Mouse (Mus musculus) urinary bladder, postnatal 36 days (tissue): ENCODE data around the gene Bbs9.
A peak's percentile ranks its signal among the peaks of the same experiment; 100 is the strongest.

ENCODE experiments used
- DNase-seq, 2 experiments: peaks; one replicate each; pipeline ENCODE4 v3.0.0; 2022; ENCODE audit warnings: low spot score in 2 of 2, mixed read lengths in 1 of 2

The Bbs9 gene

DNA sequence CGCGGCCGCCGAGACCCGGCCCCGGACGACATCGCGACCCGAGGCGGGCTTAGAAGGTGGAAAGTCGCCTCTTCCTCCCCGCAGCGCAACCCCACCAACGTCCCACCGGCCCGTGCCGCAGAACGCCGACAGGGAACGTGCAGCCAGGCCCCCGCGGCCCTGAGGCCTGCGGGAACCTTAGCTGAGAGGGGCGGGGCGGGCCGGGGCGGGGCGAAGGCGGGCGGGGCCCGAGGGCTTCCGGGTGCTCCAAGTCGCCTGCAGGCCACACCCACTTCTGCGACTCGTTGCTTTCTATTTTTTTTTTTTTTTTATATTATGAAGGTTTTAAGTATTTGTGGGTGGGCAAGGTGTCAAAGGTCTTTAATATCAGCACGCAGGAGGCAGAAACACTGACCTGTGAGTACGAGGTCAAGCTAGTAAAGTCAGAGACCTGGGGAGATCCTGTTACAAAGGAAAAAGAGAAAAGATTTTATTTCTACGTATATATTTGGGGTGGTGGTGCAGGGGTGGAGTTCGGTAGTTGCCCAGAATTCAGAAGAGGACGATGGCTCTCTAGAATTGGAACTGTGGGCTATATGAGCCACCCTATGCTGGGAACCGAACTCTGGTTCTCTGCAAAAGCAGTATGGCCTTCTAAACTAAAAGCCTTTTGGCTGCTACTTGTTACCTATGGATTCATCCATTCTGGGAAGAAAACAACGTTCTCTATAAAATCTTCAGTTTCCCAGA, 7.2 kb upstream of the Bbs9 start:
- DNase-seq, result peak; percentile 11 to 51

DNA sequence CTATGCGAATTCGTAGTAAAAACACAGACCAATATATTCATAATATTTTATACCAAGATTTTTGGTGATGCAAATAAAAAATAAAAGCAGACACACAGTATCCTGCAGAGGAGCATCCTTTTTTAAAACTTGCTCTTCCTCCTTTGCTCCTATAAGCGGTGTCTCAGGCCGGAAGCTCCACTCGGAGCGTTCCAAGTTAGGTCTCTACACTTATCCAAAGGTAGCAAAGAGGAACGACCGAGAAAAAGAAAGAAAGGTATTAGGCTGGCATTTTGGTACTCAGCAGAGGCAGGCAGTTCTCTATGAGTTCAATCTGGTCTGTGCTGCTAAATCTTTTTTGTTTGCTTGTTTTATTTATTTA, 6.6 kb upstream of the Bbs9 start:
- no peak for DNase-seq

DNA sequence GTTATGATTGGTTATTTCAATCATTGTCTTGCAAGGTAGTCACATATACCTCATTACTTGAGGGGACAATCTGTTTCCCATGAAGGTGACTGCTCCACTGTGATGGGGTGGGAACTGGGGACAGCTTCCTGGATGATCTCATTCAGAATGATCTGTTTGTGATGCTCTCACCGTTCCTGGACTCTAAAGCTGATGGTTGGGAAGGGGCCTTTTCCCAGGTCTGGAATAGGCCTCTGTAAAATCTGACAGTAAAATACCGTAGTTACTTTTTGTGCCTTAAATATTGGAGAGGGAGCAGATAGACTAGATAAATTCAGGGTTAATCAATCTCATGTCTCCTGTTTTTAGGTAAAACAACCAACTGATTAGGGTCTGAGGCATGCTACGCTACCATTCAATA, 5.9 kb upstream of the Bbs9 start, which contains the start of gene Rp9:
Gene Rp9, minus strand, starts transcription at position 101 of the 400 bp plus-strand sequence.
- no peak for DNase-seq

DNA sequence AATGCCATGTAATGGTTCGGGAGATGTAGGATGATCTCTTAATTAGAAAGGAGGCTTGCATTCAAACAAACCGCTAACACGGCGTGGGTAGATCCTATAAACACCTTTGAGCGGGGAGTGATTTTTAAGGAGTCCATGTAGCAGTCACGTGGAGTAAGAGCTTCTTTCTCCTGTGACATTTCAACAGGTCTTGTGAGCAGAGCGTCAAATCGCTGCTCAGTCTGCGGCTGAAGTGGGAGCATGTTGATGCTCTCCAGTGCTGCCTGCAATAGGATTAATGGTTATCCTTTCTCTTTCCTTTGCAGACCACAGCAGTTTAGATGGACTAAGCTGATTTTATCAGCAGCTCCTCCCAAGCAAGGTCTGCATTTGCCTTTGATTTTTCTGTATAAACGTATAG, 750 bp downstream of the Bbs9 start:
- no peak for DNase-seq

DNA sequence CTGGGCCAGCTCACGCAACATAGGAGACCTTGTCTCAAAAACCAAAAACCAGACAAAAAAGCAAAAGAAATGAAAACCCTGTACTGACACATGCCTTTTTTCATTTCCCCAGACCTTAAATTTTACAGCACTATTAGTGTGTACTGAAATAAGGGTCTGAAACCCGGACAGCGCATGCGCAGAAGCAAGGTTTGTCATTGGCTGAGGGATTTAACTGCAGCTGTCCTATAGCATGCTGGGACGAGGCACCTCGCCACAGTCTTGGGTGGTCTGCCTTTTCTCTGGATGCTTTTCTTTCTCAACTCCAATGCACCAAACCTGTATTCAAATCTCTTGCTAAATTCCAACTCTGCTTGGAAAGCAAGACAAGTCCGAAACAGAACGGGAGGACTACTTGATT, 3.4 kb downstream of the Bbs9 start:
- DNase-seq, result no peak

DNA sequence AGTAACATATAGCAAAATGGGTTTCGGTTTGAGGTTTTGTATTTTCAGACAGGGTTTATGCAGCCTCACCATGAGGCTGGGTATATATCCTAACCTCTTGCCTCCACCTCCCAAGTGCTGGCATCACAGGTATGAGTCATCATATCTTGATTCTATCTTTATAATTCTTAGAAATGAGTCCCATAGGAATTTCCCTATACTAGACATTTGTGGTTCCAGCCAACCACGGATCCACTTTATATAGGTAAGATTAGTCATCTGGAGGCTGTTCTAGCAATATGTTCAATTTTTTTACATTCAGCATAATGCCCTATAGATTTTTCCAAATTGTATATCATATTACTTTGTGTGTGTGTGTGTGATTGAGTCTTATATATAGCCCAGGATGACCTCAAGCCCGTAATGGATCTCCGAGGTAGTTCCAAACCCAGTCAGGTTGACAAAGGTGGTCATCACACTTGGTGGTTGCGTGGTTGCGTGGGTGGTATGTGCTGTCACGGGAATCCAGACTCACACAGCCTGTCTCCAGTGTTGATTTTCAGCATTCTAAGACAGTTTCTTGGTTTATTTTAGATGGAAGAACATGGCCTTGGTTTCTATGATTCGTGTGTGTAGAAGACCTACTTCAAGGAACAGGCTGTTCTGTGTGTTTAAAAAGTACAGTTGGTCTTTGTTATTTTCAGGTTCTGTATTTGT, 8.5 kb downstream of the Bbs9 start:
- no peak for DNase-seq

DNA sequence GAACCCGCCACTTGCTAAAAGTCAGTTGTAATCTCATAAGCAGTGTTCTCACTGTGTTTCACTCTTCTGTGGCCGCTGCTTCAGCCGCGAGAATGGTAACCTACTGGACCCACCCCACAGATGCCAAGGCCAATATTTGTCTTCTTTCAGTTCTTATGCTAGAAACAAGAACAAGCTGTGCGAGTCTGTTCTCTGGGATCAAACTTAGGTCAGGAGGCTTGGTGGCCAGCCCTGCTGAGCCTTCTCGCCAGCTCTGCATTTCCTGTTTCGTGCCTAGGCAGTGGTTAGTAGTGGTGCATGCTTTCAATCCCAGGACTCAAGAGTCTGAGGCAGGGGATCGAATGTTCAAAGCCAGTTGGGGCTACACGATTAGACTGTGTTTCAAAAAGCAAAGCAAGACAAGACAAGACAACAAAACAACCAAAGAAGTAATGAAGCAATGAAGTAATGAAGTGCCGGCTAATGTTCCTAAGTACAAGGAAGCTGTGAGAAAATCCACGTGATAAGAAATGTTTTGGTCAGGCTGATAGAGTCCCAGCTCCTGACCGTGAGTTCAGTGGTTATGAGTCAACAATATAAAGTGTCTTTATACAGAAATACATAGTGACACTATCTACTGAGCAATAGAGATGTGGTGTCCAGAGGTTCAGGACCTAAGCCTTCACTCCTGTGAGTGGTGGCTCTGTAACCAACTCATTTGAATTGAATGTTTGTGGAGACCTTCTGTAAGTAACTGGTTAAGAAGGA, 9.2 kb downstream of the Bbs9 start:
- DNase-seq, result peak; percentile 21 to 30

DNA sequence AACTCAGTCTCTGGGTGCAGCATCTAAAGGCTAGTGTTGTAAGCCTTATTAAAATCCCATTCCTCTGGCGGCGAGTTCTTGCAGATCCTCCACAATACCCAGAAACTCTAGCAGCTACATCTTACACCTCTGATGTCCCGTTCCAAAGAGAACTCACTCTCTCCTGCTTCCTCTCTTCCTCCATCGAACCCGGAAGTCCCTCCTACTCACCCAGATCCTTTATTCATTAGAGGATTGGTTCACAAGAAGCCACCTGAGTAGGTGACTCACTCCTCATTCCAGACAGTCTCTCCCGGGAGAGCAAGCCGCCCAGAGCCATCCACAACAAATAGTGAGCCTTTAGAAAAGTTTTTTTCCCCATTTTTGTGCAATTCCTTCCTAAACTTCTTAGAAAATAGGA, 10.7 kb downstream of the Bbs9 start:
- no peak for DNase-seq

DNA sequence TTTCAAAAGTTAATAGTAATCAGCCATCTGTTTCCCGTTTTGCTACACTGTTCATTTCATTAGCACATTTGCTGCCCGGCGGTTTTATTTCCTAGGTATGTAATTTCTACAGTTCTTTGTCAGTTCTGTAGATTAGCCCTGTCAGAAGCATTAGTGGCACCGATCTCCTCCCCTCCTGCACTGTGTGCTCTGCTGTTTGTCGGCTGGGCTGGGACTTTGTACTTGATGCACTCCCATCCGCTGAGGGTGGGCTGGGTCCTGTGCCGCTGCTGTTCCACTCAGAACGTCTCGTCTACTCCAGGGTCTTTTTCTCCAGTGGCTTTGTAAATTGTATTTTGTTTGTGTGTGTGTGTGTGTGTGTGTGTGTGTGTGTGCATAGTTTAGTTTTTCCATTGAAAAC, 13.4 kb downstream of the Bbs9 start:
- no peak for DNase-seq

DNA sequence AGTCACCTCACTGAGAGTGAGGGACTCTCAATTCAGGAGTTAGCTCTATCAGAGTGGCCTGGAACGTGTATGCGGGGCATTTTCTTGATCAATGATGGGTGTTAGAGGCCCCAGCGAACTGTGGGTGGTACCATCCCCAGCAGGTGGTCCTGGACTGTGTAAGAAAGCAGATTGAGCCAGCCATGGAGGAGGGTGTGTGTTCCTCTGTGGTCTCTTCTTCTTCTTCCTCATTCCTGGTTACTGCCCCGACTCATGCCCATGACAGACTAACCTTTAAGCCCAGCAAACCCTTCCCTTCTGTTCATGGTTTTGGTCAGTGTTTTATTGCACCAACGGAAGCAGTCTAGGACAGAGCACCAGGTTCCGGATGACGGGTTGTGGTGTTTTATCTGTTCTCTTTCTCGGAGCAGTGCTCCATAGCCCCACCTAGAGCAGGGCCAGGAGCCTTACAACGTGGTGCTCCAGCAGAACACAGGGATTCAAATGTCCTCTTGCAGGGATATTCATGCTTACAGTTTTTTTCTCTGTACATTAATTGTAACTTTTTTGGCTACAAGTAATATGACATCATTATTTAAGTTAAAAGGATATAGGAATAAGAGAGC, 18.8 kb downstream of the Bbs9 start:
- no peak for DNase-seq

DNA sequence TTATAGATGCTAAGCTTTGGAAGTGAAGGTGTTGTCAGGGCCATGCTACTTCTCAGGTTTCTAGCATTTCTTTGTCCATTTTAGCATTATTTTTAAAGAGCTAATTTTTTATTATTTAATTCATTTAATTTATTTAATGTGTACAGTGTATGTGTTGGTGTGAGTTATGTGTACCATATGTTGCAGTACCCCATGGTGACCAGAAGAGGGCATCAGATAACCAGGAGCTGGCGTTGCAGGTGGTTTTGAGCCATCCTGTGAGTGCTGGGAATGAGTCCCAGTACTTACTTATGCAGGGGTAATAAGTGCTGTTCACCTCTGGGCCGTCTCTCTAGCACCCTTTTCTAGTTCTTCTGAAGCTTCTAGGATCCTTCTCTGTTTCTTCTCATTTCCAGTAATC, 19.6 kb downstream of the Bbs9 start:
- DNase-seq, result no peak

DNA sequence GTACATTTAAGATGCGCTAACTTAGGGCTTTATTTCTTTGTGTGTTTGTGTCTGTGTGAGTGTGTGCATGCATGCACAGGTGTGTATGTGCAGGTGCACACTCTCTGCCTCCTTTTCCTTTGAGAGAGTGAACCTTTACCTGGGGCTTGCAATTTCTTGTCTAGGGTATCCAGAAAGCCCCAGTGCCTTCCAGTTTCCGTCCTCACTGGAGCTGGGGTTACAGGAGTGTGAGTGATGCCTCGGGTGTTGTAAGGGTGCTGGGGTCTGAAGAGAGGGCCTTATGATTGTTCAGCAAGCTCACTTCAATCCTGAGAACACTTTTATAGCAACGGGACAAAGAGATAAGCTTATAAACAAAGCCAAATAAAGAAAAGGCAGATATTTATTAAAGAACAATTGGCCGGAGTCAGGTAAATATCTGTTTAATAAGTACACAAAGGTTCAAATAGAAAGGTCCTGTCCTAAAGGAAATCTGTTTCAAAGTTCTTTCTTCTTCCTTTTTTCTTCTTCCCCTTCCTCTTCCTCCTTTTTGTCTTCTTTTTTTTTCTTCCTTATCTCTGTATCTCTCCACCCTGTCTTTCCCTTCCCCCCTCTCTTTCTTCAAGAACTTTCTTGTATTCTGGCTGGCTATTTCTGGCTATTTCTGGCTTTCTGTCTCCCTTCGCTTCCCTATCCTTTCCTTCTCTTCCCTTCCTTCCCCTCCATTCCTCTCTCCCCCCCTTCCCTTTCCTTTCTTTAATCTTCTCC, 21.7 kb downstream of the Bbs9 start:
- no peak for DNase-seq

DNA sequence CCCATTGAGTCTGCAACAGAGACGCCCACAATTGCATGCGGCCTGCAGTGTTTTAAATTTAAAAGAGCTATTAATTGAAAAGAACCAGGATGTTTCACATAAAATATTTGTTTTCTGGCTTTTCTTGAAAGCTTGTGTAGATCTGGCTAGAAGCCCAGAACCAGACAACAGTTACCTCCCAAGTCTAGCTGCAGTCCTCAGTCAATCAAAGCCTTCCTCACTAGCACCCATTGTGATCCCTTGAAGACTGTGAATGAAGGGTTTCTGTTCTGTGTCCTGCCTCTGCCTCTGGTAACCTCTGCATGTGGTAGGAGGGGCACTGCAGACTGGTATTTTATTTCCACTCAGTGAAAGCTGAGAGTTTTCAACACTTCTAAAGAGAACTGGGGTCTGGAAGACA, 27.5 kb downstream of the Bbs9 start:
- no peak for DNase-seq

DNA sequence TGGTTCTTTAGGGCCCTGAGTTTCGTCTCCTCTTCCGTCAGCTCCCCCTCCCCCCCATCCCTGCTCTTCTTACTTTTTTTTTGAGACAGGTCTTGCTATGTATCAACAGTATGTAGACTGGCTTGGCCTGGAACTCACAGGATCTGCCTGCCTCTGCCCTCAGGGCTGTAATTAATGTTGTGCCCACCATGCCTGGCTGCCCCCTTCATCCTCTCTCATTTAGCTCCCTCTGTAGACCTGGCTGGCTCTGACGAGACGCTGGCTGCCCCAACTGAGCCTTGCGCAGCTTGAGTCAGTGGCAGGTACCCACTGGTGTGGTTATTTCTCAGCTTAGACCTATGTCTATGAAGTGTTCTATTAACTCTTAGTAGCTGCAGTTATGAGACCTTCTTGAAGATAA, 28.1 kb downstream of the Bbs9 start:
- no peak for DNase-seq

DNA sequence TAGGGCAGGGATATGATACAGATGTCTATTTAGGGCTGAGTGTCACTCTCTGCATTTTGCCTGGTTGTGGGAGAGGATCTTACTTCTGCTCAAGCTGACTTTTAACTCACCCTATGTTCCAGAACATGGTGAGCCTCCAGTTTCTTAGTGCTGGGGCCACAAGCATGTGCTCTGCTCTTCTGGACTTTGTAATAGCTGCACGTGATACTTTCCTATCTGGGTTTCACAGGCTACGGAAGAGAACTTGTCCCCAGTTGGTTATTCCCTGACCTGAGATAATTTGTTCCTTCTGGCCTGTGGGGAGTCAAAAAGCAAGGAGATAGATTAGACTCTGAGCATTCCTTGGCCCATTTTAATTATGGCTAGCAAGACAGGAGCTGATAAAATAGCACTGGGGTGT, 30.1 kb downstream of the Bbs9 start:
- DNase-seq, result no peak

DNA sequence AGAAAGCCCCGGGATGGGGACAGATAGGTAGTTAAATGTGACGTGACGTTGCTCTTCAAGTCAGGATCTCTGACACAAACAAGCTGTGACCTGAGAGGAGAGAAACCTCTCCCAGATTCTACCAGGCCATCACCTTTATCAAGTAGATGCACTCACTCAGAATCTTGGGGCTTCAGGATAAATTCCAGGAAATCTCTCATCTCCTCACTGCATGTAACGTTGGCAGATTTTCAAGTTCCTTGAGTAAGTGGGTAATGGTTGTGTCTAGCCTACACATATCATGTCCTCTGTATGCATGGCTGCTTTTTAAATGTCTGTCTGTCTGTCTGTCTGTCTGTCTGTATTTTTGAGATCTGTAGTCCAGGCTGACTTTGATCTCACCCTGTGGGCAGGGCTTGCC, 39.6 kb downstream of the Bbs9 start:
- DNase-seq, result no peak

DNA sequence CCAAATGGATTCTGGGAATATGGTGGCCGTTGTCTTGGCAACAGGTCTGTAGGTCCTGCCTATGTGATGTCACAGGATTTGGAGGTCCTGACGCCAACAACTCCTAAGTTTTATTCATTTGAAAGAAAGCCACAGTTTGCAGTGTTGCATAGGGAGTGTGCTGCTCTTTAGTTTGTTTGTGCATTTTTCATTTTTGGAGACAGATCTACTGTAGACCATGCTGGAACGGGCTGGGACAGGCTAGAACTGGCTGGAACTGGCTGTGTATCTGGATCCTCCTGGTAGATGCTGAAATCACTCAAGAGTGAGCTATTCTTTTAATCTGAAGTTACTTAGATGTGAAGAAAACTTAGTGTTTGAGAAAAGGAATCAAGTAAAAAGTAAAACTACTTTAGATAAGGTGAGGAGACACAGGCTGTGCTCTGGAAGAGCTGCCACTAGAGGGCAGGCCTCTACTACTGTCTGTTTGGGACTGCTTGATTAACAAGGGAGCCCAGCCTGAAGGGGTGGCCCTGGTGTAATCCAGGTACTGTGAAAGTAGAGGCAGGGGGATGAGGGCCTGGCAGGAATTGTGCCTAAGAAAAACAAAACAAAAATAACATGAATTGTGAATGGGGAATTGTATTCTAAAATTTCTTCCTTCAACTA, 43.0 kb downstream of the Bbs9 start:
- peak in 1 of 2 experiments; percentile 22 for DNase-seq

DNA sequence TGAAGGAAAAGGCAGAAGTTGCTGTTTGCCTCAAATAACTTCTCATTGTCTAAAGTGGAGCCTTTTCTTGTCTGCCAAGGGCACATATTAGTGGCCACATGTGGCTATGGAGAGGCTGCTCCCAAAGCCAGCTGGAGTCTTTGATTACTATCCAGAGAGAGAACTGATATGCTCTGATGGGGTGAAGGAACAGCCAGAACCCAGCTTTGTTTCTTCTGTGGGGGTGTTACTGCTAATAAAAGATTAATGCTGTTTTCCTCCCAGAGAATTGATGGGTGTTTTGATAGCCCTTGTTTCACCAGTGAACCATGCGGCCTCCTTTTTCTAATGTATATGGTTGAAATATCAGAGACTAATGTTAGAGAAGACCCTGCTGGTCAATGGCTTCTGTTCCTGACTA, 47.9 kb downstream of the Bbs9 start:
- DNase-seq, result no peak

DNA sequence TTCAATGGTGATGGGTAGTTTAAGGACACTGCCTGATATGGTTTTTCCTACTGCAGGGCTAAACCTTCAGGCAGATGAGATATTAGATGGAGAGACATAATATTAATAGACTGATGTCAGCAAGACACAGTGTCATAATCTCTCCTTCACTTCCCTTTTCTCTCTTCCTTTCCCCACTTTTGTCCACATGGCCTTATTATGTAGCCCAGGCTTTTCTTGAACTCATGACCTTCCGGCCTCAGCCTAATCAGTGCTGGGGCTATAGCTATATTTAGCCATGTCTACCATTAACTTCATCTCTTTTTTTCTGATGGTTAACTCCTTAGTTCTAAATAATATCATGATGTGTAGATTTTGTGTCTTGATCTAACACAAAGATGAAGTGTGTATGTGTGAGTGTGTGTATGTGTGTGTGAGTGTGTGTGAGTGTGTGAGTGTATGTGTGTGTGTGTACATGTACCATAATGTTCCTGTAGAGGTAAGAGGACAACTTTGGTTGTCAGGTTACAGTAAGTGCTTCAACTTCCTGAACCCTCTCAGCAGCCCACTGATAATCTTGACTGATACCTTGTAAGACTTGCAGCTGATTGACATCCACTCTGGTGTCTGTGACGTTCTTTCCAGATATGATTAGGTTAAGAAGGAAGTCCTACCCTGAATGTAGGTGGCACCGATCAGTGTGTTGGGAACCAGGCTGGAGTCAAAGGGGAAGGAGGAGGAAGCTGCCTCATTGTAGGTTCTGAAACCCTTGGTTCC, 55.4 kb downstream of the Bbs9 start:
- DNase-seq, result no peak

DNA sequence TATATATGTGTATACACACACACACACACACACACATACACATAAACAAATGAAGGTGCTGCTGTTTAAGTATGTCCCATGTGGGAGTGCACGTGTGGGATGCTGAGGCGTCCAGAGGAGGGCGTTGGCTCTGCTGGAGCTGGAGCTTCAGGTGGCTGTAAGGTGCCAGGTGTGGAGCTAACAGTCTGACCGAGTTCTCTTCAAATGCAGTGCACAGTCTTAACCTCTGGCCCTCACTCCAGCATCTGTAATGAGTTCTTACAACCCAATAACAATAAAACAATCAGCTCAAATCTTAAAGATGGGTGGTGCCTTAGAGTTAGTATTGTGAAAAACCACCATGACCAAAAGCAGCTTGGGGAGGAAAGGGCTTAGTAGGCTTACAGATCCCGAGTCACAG, 56.6 kb downstream of the Bbs9 start:
- no peak for DNase-seq
